Mouse (Mus musculus): ENCODE measurements around the gene Ppp1r16b.

GRCm38 (mm10) chr2:158730896-158731295 is 65.7 kb downstream of the Ppp1r16b start:
- TF ChIP-seq CTCF (IDR thresholded peaks at IDR 0.05; ENCODE audit: control insufficient read depth, insufficient read depth, insufficient read length) (no peak), USF1 (IDR thresholded peaks at IDR 0.05; ENCODE audit: low read depth) (no peak), MYOD1 (IDR thresholded peaks at IDR 0.05; ENCODE audit: control insufficient read depth, insufficient read length, low read depth) (no peak), MAX (IDR thresholded peaks at IDR 0.05) (no peak), MYOG (IDR thresholded peaks at IDR 0.05; ENCODE audit: control insufficient read depth, extremely low read depth, insufficient read length) (no peak)

Measured in C2C12 (cell line).